Mouse (Mus musculus) layer of hippocampus, adult 8-10 months (tissue): Measurements from ENCODE around the gene Rho. TPM values are rescaled to one million over a fixed set of nuclear protein-coding genes. Genes with fewer than 3 reads are reported as not detected.

Experiments
- DNase-seq, 2 experiments: peaks; one replicate each; pipeline ENCODE4 v3.0.0; 2022; ENCODE audit warnings: low spot score in 2 of 2
- total RNA-seq, 4 experiments: library from RNA; stranded (reverse); gene quantifications; 2 replicates each; pipeline ENCODE4 v1.2.4; 2022

Rho gene
- total RNA-seq = 1 to 10 TPM in 1 of 4 experiments, under 1 TPM in 3; 0.45 to 1.7 (median 0.72) TPM

DNA sequence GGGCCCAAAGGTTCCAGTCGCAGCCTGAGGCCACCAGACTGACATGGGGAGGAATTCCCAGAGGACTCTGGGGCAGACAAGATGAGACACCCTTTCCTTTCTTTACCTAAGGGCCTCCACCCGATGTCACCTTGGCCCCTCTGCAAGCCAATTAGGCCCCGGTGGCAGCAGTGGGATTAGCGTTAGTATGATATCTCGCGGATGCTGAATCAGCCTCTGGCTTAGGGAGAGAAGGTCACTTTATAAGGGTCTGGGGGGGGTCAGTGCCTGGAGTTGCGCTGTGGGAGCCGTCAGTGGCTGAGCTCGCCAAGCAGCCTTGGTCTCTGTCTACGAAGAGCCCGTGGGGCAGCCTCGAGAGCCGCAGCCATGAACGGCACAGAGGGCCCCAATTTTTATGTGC, at the start of gene Rho:
Rho (plus strand) TSS at position 110 of the 400 bp plus-strand sequence.
- DNase-seq = no peak

GRCm38 (mm10) chr6:115884018-115884417, 47.5 kb upstream of the Rho start:
- no peak for DNase-seq

DNA sequence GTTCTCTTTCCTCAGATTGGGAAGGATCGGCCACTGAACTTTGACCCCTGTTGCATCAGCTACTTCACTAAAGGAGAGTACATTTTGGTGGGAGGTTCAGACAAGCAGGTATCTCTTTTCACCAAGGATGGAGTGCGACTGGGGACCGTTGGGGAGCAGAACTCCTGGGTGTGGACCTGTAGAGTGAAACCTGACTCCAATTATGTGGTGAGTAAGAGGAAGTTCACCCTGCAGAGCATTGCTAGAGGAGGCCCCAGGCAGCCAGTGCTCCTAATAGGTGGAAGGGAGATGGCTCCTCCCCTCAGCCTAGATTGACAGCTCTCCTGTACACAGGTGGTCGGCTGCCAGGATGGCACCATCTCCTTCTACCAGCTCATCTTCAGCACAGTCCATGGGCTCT, 44.7 kb upstream of the Rho start:
- no peak for DNase-seq

DNA sequence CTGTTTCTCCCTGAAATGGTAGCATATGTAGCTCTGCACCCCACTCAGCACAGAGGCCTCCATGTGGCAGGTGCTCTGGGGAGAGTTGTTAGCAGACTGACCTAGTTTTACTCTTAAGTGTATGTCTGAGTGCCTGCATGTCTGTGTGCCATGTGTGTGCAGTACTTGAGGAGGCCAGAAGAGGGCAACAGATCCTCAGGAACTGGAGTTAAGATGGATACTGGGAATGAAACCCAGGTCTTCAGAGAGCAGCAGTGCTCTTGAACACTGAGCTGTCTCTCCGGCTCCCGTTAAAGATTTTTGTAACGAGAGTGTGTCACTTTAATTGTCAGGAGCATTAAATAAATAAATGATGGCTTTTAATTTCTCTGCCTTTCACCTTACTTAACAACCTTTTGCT, 43.3 kb upstream of the Rho start:
- no peak for DNase-seq

DNA sequence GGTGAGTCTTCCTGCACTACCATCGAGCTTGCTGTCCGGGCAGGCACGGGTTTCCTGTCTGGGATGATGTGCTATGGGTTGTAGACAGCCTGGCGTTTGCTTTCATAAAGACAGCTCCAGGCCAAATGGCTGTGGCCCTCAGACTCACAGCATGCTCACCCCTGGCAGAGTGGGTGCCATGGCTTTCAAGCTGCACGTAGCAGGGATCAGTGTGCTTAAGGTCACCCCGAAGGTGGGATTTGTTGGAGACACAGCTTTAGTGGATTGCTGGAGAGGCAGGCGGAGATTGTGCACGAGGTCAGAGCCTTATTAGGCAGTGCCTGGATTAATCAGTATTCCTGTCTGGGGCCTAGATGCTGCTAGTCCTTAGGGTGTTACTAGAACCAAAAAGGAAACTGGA, 40.9 kb upstream of the Rho start:
- no peak for DNase-seq

DNA sequence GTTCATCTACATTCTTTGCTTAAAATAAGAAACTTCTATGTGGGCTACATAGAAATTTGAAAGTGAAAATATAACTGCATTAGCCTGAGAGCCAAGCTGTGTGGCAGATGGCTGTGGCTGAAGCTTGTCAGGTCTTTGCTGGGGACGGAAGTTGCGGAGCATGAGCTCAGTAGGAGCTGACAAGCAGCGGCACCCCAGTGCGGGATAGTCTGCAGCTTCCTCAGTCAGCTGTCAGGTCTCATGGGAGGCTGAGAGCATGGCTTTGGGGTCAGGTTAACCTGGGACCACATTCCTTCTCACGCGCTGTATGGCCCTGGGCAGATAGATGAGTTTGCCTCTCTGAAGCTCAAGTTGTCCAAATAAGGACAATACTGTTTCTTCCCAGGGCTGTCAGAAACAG, 40.5 kb upstream of the Rho start:
- DNase-seq = no peak

GRCm38 (mm10) chr6:115891497-115892061, 40.0 kb upstream of the Rho start:
- DNase-seq = peak; percentile 76 to 84

GRCm38 (mm10) chr6:115892363-115892762, 39.2 kb upstream of the Rho start:
- no peak for DNase-seq

DNA sequence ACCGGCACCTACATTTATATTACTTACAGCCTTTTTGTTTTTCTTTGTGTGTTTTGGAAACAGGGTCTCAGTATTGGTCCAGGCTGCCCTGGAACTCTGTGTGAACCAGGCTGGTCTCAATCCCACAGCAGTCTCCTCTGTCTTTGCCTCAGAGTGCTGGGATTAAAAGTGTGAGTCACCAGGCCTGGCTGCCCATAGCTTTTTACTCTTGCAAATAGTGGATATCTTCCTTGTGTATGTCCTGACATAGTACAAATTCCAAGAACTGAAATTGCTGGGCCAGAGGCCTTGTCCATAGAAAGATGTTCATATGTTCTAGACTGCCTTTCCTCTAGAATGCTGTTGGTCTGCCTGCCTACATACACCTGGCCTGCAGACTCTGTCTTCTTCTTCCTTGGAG, 35.2 kb upstream of the Rho start:
- no peak for DNase-seq

- no peak for DNase-seq
These were observed 34.4 kb upstream of the Rho start for GRCm38 (mm10) chr6:115897117-115897516.

DNA sequence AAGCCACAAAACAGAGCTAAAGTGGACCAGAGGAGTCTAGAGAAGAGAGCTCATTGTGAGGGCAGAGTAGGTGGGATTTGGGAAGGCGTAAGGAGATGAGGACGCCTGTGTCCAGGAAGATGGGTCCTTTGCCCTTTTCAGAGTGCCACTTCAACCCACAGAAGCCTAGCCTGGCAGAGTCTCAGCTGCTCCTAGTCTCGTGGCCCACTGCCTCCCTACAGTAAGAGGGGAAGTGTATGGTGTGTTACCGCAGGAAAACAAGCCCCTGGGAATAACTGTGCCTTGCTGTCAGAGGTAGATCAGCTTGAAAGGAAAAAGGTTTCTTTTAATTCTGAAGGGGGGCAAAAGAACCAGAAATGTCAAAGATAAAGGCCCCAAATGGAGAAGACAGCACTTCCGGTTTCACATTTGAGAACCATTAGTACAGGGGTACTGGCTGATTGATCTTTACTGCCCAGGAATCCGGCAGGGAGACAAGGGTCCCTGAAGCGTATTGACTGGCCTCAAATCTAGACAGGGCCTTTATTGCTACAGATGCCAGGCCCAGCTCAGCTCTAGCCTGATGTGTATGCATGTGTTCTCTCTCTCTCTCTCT, 33.5 kb upstream of the Rho start:
- DNase-seq = no peak

DNA sequence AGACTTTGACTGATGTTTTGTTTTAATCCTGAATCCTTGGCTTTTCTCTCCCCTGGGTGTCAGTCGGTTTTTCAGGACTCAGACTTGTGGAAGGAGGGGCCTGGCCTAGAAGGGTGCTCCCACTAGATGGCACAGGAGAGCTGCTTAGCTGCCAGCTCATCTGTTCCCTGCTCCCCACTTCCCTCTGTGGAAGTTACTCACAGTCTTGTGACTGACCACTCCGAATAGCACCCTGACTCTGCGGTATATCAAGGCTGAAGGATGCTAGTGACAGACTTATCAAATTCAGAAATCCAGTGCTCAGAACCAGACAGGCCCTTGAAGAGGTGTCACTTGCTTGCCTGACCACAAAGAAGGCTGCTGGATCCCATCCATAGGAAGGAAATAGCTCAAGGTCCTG, 30.5 kb upstream of the Rho start:
- peak; percentile 68 to 80 for DNase-seq

GRCm38 (mm10) chr6:115901489-115901931, 30.0 kb upstream of the Rho start:
- no peak for DNase-seq

- no peak for DNase-seq
These were observed 29.0 kb upstream of the Rho start for GRCm38 (mm10) chr6:115902545-115902944.

GRCm38 (mm10) chr6:115905568-115905967, 26.0 kb upstream of the Rho start:
- DNase-seq = no peak

GRCm38 (mm10) chr6:115906455-115906854, 25.1 kb upstream of the Rho start:
- DNase-seq = no peak

DNA sequence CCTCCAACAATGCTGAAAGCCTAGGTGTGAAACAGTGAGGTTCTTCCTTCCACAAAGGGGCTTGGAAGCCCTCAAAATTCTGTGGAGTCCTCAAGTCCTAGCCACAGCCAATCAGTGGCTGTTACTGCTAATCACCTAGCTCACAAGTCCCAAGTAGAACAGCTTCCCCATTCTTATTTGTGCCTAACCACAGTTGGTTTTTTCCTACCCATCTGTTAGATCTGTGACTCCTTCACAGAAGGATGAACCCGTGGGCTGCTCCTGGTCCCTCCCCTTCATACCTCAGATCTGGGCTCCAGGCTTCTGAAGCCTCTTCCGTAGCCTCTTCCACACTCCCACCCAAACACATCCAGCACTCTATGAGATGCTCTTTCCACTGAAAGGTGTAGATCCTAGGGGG, 24.7 kb upstream of the Rho start:
- no peak for DNase-seq

DNA sequence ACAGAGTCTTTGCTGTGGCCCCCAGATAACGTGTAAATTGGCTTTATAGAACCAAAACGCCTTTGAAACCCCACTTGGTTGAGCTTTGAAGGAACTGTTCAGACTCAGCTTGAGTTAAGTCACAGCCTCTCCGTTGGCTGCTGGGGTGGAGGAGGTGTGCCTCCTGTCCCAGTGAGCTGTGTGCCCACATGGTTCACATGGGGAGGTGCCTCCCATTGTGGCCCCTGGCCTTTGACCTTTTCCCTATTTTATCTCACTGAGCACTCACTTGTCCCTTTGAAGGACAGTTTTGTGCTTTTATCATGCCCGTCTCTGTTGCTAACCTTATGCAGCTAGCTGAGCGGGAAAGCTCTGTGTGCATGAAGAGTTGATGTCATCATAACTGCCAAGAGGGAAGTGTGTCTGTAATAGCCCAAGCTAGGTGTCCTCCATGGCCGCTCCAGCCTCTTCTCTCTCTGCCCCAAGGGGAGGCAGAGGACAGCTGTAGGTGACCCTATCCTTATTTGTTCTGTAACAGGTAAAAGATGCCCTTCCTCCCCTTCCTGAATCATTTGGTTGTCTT, 23.0 kb upstream of the Rho start:
- no peak for DNase-seq

DNA sequence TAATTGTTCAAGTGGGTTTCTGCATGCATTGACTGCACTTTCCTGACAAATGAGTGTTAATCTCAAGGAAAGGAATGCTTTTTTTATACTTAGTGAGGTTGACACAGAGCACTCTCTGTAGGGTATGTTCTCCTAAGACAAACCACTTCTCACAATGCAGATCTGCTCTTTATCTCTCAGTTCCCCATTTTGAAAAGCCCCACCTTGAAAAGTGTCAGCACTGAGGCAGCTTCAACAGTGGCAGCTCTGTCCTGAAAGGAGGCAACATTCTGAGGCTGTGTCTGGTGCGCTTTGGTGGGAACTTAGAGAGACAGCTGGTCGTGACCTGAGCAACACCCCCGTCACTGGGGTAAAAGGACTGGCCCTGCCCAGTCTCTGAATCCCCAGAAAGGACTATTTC, 22.5 kb upstream of the Rho start:
- DNase-seq = no peak

DNA sequence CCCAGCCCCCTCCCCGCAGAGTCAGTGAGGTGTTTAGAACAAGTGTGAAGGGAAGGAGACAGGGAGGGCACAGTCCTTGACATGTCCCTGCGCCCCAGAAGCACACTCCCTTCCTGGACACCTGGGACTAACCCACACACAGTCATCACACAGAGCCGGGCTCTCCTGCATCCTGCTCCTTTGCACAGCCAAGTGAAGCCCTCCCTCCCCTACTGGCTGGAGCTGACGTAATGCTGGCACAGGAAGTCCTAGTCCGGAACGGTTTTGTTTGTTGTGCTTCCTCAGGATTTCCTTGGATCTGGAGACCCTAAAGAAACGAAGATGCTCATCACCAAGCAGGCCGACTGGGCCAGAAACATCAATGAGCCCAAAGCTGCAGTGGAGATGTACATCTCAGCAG, 21.6 kb upstream of the Rho start:
- DNase-seq = no peak

GRCm38 (mm10) chr6:115911763-115912162, 19.8 kb upstream of the Rho start:
- DNase-seq = no peak

GRCm38 (mm10) chr6:115913482-115913881, 18.1 kb upstream of the Rho start:
- DNase-seq = peak in 1 of 2 experiments; percentile 74

GRCm38 (mm10) chr6:115914511-115915202, 16.9 kb upstream of the Rho start:
- DNase-seq = peak; percentile 61 to 70
